Mouse (Mus musculus): ENCODE data around the gene Ngly1.

The Ngly1 gene

DNA sequence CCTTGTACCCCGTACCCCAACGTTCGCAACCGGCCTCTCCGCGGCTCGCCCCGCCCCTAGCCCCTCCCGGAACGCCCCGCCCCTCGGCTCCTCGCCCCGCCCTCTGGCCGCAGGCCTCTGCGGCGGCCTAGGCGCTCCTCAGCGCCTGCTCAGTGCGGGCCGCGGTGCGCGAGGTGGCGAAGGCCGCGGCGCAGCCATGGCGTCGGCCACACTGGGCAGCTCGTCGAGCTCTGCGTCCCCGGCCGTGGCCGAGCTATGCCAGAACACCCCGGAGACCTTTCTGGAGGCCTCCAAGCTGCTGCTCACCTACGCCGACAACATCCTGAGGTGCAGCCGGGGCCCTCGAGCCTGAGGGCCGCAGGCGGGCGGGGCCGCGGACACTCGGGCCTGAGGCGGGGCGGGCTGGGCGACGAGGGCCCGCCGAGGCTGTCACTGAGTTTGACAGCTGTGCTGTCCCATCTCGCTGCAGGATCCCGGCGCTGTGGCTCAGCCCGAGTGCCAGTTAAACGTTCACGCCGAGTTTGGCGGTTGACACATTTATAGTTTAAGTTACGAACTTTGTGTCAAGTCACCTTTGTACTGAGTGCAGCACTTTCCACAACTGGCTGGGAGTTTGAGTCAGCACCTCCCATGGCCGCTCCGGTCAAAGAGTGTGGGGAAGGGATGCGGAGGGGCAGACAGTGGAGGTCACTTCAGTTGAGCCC lies at the start of gene Ngly1, which contains the start of gene Oxsm:
TSS of gene Ngly1 (plus strand) at position 110 of the 704 bp plus-strand sequence.
TSS of gene Oxsm (minus strand) at position 638 of the 704 bp plus-strand sequence.
- peak; percentile 89 for DNase-seq

DNA sequence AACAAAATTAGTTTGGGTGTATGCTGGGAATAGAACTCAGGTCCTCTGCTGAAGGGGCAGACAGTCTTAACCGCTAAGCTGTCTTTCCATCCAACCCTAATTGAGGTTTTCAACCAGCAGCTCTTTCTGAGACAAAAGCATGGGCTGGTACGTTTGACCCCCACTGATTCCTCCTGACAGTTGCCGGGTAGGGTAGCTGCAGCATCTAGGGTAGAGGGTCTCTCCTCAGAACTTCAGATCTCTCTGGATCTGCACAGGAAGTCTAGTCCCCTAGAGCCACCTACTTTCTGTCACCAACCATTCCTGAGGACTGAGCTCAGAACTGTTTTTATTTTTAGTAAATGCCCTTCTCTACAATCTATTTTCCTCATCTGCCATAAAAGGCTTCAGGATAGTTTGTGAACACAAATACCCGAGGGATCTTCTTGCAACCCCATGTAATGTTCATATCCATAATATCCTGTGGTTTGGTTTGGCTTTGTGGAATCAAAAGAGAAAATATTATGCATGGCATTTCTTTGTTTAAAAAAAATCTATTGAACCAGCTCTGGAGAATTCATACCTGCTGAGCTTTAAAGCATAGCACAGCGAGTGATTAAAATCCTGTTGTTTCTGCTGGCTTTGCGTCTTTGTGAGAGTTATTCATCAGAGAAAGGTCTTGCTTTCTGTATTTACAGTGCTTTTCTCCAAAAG lies 48.7 kb upstream of the Ngly1 start:
- DNase-seq, result no peak

GRCm38 (mm10) chr14:16200969-16201638 lies 48.0 kb upstream of the Ngly1 start:
- DNase-seq, result no peak

GRCm38 (mm10) chr14:16201673-16202072 lies 47.4 kb upstream of the Ngly1 start:
- no peak for DNase-seq

GRCm38 (mm10) chr14:16207722-16208121 lies 41.4 kb upstream of the Ngly1 start:
- DNase-seq, result no peak

DNA sequence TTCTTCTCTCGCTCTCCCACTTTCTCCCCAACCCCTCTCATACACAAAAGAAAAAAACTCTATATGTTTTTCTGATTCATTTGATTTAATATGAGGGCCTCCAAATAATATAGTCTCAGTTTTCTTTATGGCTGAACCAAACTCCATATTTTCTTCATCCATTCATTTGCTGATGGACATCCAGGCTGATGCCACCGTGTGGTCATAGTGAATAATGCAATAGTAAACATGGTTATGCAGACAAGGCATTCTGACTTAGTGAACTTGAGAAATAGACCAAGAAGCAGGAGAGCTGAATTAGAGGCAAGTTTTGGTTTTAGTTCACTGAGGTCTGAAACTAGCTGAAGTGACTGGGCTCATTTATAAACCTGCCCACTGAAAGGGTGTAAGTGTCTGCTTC lies 30.1 kb upstream of the Ngly1 start:
- DNase-seq, result no peak

DNA sequence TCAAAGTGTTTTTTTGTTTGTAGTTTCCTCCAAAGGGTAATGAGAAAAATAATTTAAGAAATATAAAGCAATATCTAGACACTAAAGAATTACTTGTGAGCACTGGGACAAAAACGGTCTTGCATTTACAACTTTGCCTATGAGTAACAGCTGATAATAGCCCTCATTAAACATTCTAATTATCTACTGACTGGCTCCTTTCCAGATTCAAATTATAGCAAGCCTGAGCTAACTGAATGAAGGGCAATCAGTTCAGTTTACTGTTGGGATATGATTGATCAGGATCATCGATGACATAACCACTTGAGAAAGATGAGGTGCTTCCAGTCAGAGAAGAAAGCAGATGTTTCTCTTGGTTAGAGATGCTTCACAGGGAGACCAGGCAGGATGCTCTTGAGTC lies 19.7 kb upstream of the Ngly1 start:
- DNase-seq, result no peak

DNA sequence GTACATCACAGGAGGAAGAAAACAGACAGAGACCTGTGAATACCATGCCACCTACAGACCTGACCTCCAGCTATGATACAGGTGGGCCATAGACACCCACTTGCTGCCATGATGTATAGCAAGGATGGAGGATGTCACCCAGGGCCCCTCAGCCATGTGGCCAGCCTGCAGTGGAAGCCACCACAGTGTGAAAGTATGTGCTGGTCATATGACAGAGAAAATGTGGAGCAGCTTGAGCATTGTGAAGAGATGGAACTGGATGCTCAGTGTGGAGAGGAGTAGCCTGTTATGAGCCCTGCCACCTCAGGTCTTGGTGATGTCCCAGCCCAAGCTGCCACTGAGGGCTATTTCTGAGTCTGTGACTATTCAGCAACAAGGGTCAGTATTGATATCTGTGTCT lies 18.5 kb upstream of the Ngly1 start:
- DNase-seq, result no peak

DNA sequence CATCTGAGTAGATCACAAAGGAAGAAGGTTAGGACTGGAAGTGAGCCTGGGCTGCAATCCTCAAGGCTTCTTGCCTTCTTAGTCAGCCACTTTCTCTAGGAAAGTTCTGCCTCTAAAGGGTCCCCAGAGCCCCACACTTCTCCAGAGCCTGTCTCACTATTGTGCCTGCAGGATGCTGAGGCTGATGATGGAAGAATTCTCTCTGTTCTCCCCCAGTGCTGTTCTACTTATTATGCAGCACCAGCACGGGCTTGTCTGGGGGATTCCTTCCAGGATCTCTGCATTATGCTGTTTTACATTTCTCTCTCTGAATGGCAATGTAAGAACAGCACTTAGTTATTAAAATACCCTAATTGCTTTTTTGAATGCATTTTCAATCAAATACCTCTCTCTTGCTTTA lies 15.6 kb upstream of the Ngly1 start:
- no peak for DNase-seq

DNA sequence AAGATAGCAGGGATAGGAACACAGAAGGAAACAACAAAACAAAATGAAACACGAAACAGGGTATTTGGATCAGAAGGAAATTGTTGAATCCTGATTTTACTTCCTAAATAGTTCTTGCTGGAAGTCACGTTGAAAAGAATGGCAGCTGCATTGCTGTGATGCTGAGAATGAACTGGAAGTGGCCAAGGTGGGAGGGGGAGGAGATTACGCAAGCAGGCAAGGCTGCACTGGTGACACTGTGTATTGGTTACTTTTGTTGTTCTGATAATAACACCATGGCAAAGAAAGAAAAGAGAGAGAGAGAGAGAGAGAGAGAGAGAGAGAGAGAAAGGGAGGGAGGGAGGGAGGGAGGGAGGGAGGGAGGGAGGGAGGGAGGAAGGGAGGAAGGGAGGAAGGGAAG lies 12.6 kb upstream of the Ngly1 start:
- DNase-seq, result no peak

DNA sequence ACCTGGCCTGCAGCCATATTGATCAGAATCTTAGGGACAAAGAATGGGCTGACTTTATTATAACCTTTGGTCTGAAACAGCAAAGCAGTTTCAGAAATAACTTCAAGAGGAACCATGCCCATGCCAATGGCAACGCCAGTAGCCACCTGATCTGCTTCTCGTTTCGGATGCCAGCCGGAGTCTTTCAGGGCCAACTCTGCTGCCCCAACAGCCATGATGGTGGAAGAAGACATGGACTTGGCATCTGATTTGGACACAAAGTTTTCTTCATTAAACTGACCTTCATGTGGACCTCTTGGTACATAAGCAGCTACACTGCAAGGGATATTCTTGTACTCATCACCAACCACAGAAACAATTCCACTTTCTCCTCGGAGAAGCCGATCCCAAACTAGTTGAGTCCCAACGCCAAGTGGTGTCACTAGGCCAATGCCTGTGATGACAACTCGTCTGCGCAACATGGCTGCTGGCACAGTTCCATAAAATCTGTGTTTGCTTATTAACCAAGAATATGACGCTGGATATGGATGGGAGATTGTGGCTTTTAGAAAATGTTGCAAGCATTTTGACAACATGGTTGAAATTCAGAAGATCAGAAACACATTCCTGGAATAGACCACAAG lies 6.8 kb upstream of the Ngly1 start:
- DNase-seq, result no peak

DNA sequence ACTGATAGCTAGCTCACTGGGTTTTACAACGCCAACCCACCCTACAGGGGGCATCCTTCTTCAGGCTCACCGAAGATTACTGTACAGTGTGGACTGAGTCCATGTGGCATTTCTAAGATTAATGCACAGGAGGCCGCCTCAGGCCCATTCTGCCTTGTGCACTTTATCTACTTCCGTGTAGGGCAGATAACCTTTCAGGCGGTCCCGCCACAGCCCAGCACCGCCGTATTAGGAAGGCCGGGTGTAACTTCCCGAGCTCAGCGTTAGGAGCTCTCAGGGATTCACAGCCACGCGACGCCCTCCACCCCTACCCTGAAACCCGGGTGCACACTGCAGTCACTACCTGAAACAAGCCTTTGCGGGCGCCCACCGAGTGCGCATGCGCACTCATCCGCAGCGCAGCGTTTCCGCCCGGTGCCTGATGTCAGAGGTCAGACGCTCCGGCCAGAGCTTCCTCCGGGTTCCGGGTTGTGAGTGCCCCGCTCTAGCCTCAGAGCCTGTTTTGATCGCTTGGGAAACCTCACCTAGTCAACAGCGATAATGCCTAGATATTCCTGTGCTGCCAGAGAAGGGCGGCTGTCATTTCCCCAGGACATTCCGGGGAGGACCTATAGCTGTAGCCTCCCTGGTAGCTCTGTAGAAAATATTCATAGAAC lies 6.0 kb upstream of the Ngly1 start:
- peak; percentile 93 for DNase-seq

DNA sequence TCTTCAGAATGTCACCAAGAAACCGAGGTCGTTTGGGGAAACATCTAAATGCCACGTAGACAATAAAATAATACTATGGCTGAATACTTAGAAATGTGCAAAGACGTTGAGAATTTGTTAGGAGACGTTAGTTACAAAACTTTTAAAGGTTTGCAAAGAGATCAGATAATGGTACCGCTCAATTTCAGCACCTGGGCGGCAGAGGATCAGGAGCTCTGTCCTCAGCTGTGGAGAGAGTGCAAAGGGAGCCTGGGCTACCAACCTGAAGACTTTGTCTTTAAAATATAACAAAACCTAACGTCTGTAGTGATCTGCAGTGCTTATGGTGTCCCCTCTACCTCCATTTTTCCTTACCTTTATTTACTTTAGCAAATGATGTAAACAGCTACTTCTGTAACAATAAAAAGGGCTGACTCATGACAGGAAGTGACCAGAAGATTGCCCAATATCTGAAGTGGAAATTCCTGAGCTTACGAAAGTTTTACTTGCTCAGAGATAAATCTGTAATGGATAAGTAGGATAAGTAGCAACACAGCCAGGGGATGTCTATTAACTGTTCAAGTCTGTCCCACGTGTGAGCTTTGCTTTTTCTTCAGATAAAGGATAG lies 5.4 kb upstream of the Ngly1 start:
- peak; percentile 34 for DNase-seq

DNA sequence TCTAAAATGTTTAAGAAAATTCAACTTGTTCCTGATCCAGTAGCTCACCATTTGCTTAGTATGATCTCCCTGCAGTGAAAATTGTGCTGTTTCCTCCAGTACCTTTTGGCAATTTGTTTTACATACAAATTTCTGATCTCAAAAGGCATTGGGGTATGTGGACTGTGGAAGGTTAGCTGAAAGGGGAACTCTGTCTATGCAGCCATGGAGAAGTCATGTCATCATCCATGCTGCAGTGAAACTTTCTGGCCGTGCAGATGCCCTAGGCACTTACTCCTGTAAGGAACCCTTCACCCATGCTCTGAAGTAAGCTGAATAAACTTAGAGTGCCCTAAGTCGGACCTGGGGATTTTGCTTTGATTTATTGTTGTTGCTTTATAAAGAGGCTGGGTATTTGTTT lies 4.7 kb upstream of the Ngly1 start:
- DNase-seq, result no peak

- DNase-seq, result no peak
Measured at GRCm38 (mm10) chr14:16245127-16245526, 4.0 kb upstream of the Ngly1 start.

GRCm38 (mm10) chr14:16246340-16246912 lies 2.7 kb upstream of the Ngly1 start:
- DNase-seq, result no peak

- DNase-seq, result no peak
Measured at GRCm38 (mm10) chr14:16248135-16248534, 945 bp upstream of the Ngly1 start.

DNA sequence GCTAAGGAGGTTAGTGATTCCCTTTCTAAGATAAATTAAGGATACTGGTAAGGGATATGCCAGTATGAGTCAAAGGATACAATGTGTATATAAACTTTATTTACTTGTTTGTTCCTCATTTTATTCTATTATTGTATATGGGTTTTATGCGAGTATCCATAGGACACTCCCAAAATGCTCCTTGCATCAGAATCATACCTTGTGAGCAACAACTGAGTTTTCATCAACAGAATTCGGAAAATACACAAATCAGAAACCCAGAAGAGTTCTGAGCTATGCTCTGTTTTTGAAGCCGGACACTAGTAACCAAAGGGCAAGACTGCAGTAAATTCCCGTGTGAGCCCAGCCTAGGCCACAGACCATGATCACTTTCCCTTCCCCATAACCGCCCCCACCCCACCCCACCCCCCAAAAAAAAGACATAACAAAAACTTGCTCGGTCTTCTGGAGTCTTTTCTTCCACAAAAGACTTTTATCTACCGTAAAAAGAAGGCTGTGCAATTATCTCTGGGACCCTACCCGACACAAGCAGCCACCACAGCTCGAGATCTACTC lies 400 bp upstream of the Ngly1 start:
- DNase-seq, result no peak

DNA sequence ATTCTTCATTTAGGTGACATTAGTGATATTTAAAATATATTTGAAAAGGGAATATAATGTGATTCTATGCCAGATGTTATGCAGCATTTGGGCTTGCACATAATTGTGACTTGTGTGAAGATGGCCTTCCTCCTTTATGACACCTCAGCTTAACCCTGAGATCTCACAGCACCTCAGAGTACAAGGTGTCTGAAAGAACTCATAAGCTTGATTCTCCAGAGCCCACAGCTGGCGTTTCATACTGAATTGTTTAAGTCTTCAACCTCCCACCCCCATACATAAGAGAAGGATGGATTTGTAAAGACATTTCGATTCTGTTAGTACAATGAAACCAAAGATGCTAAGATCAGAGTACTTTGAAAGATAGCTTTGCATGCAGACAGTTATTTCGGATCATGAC lies 1.0 kb downstream of the Ngly1 start:
- no peak for DNase-seq

DNA sequence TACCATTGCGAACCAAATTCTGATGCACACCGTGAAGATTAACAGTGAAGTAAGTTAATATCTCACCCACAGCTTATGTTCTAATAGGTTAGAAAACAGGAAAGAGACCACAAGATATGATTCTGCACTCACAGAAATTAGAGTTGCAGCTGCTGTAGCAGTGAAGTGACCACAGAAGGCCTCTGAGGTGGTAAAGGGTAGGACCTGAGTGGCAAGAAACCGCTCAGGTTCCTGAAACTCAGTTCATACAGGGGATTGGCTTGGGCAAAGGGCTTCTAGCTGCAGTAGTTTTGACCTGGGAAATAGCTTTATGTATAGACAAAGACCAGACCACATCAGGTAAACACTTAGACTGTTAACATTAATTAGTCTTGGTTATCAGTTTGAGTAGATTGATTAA lies 6.7 kb downstream of the Ngly1 start:
- DNase-seq, result no peak

DNA sequence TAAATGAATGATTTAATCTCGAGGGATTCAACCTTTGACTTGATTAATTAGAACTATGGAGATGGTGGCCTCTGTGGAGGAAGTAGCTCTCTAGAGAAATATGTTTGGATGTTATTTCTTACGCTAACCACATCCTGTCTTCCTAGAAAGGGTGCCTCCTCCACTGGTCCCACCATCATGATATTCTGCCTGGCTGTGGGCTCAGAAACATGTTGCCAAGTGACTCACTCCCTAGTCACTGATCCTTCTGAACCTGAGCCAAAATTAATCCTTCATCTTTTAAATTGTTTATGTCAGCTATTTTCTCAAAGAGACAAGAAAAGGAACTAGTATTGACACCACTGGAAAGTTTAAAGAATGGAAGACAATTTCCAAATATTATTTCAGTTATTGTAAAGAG lies 7.1 kb downstream of the Ngly1 start:
- no peak for DNase-seq

DNA sequence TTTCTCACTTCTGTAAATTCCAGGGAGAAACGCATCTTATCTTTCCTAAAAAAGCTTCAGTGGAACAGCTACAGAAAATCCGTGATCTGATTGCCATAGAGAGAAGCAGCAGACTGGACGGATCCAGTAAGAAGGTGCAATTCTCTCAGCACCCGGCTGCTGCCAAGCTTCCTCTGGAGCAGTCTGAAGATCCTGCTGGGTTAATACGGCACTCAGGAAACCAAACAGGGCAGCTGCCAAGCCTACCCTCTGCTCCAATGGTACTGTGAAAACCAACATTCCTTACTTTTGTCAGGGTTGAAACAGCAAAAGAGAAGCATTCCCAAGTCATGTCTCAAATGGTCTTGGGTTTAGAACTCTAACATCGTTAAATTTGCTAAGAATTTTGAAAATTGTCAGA lies 11.5 kb downstream of the Ngly1 start:
- DNase-seq, result no peak

Data from thymus, postnatal 25 days (tissue).